8 mouse cellular contexts compared by ENCODE assay signal in genomic region chr16:76370041-76370715, GRCm38 (mm10). TPM values are rescaled to one million over a fixed set of nuclear protein-coding genes. Genes with fewer than 3 reads are reported as not detected.
DNase-seq lines count a peak whose midpoint lies in the region; ATAC-seq and TF ChIP-seq lines count a peak whose summit lies in the region.

No protein-coding gene starts in this region.

- no peaks in the 10 kb centered on the region for H3K36me3 ChIP-seq in forebrain, embryonic 13.5 days (ENCODE audit: poor library complexity, severe bottlenecking)
- H3K36me3 ChIP-seq in intestine, postnatal 0 days (ENCODE audit: control insufficient read depth, insufficient read depth) = no peaks in the 10 kb centered on the region
- 0 out of 2 replicates have a peak, but pooled peaks cover 3% of the 10 kb centered on the region for H3K36me3 ChIP-seq in lung, embryonic 16.5 days (ENCODE audit: control insufficient read depth, insufficient read depth, low read length)

- no peak overlapping the region for H3K27ac ChIP-seq in forebrain, embryonic 13.5 days
- H3K27ac ChIP-seq in intestine, postnatal 0 days (ENCODE audit: low read depth, low read length) = peak overlapping the region; percentile 99; the same call in 1 of the 2 replicates
- H3K27ac ChIP-seq in lung, embryonic 16.5 days (ENCODE audit: low read length) = no peak overlapping the region; the same call in 1 of the 2 replicates

- TF ChIP-seq CTCF in intestine, postnatal 0 days (IDR thresholded peaks at IDR 0.05; ENCODE audit: low read depth) = peak; percentile 77

- H3K27me3 ChIP-seq in forebrain, embryonic 13.5 days = no peaks in the 10 kb centered on the region
- no peaks in the 10 kb centered on the region for H3K27me3 ChIP-seq in intestine, postnatal 0 days (replicated peaks; ENCODE audit: control insufficient read depth, insufficient read depth, low read length)
- H3K27me3 ChIP-seq in lung, embryonic 16.5 days (ENCODE audit: control insufficient read depth, insufficient read depth, low read depth, low read length) = no peaks in the 10 kb centered on the region

- peaks cover 28% of the 10 kb centered on the region for H3K4me1 ChIP-seq in forebrain, embryonic 13.5 days
- H3K4me1 ChIP-seq in intestine, postnatal 0 days (replicated peaks; ENCODE audit: control insufficient read depth, insufficient read depth, low read length) = peaks cover 6% of the 10 kb centered on the region
- peaks cover 34% of the 10 kb centered on the region for H3K4me1 ChIP-seq in lung, embryonic 16.5 days (replicated peaks; ENCODE audit: control insufficient read depth, insufficient read depth, low read length)

- peak; percentile 51 for DNase-seq in ovary, adult 18-20 months (ENCODE audit: low spot score)
- DNase-seq in ovary, postnatal 10 days (ENCODE audit: low spot score) = no peak
- DNase-seq in cerebellum, adult 11-12 months = peak; percentile 71
- peak; percentile 42 to 67 for DNase-seq in spleen, postnatal 36 days (ENCODE audit: low spot score in 2 of 2)
- no peak for DNase-seq in left cerebral cortex, postnatal 36 days (ENCODE audit: low spot score in 2 of 2)

- H3K4me2 ChIP-seq in forebrain, embryonic 13.5 days = peak overlapping the region; percentile 72
- H3K4me2 ChIP-seq in intestine, postnatal 0 days (replicated peaks; ENCODE audit: low read depth) = peak overlapping the region; percentile 71
- H3K4me2 ChIP-seq in lung, embryonic 16.5 days (ENCODE audit: low read depth, low read length) = peak overlapping the region; percentile 70

- intact Hi-C loops in left cerebral cortex, postnatal 36 days (cut with DNase I) = loop anchor here (5.0 to 10.0 kb wide), 5 partner anchors 48 to 603 kb away; partner anchors contain the start of gene Hspa13

- 0 out of 2 replicates have a peak overlapping the region, but pooled peaks have one; percentile 77 for H3K4me3 ChIP-seq in forebrain, embryonic 13.5 days
- H3K4me3 ChIP-seq in intestine, postnatal 0 days (ENCODE audit: low read depth, low read length) = peak overlapping the region; percentile 82
- peak overlapping the region; percentile 84 for H3K4me3 ChIP-seq in lung, embryonic 16.5 days (ENCODE audit: low read length)

- ATAC-seq in forebrain, embryonic 13.5 days = no peak
- ATAC-seq in intestine, postnatal 0 days = peak; percentile 14
- ATAC-seq in lung, embryonic 16.5 days (ENCODE audit: low read depth) = no peak

- H3K9me3 ChIP-seq in forebrain, embryonic 13.5 days (replicated peaks) = no peaks in the 10 kb centered on the region
- no peaks in the 10 kb centered on the region for H3K9me3 ChIP-seq in intestine, postnatal 0 days (ENCODE audit: control insufficient read depth)
- no peaks in the 10 kb centered on the region for H3K9me3 ChIP-seq in lung, embryonic 16.5 days (ENCODE audit: control insufficient read depth, low read length)

- WGBS in forebrain, embryonic 13.5 days = 43% methylated on average over 6 of the region's 6 CpGs
- 25% methylated on average over 6 of the region's 6 CpGs for WGBS in intestine, postnatal 0 days
- 13% methylated on average over 6 of the region's 6 CpGs for WGBS in lung, embryonic 16.5 days

- no peak overlapping the region for H3K9ac ChIP-seq in forebrain, embryonic 13.5 days
- peak overlapping the region; percentile 4; the same call in 1 of the 2 replicates for H3K9ac ChIP-seq in intestine, postnatal 0 days (ENCODE audit: low read depth, low read length)
- H3K9ac ChIP-seq in lung, embryonic 16.5 days (ENCODE audit: low read length) = 0 out of 2 replicates have a peak overlapping the region, but pooled peaks have one; percentile 5

RNA-seq across cellular contexts. Expression of gene Nrip1, which starts 3.4 kb away (rescaled TPM):
- 23.3 and 25.3 TPM in 2 replicates for polyA plus RNA-seq in forebrain, embryonic 13.5 days (2015; fragmentation: Nextera tagmentation; extraction: Ambion mirVana)
- polyA plus RNA-seq in intestine, postnatal 0 days (2015; fragmentation: Nextera tagmentation; extraction: Ambion mirVana) = 27.8 and 31.1 TPM in 2 replicates
- 44.3 and 45.4 TPM in 2 replicates for polyA plus RNA-seq in lung, embryonic 16.5 days (2015; fragmentation: Nextera tagmentation; extraction: Ambion mirVana)
- 10 to 100 TPM; 55.8 to 57.8 TPM for total RNA-seq in left cerebral cortex, postnatal 36 days (2021)

Comparison
In these comparisons a context has a peak if more than half of its experiments do, and no peak if none do; other contexts are left out.
1. DNase-seq: peak in ovary, adult 18-20 months (single experiment), cerebellum, adult 11-12 months (single experiment) and spleen, postnatal 36 days (2 of 2); none in ovary, postnatal 10 days (single experiment) and left cerebral cortex, postnatal 36 days (0 of 2).
2. Peak in every context shown above with its lines, with median percentiles within 50 percentile points of each other: H3K4me2 ChIP-seq and H3K4me3 ChIP-seq.